Mouse (Mus musculus) liver, postnatal 0 days (tissue): ENCODE data around the gene Il18rap.

Experiments used
- CTCF ChIP-seq: sonication (generic); IDR thresholded peaks from 2 replicates; pipeline ENCODE4 v1.5.1; 2016; ENCODE audit warnings: antibody characterized with exemption, low read depth
- EP300 ChIP-seq: IDR thresholded peaks from 2 replicates; pipeline ENCODE4 v1.6.1; 2016; ENCODE audit warnings: antibody characterized with exemption, low read depth, mild to moderate bottlenecking

- TF ChIP-seq CTCF: no peak
- no peak for TF ChIP-seq EP300
Measured at GRCm38 (mm10) chr1:40501546-40502398, 13.4 kb upstream of the Il18rap start.
